Mouse (Mus musculus) brain, embryonic 14.5 days (tissue): ENCODE data around the gene Ccl4.

Experiments used
- CTCF ChIP-seq: fragments of 200-500 bp; IDR thresholded peaks from 2 replicates; pipeline ENCODE4 v1.5.1; 2012; ENCODE audit warnings: inconsistent platforms, mild to moderate bottlenecking, moderate library complexity, borderline replicate concordance; ENCODE audit not compliant: insufficient read depth, insufficient read length; ENCODE audit errors: extremely low read depth
- POLR2A ChIP-seq: fragments of 200-500 bp; IDR thresholded peaks from 2 replicates; pipeline ENCODE4 v1.6.1; 2012; ENCODE audit warnings: mild to moderate bottlenecking, inconsistent platforms, borderline replicate concordance; ENCODE audit not compliant: poor library complexity, insufficient read depth, insufficient read length, severe bottlenecking; ENCODE audit errors: extremely low read depth

DNA sequence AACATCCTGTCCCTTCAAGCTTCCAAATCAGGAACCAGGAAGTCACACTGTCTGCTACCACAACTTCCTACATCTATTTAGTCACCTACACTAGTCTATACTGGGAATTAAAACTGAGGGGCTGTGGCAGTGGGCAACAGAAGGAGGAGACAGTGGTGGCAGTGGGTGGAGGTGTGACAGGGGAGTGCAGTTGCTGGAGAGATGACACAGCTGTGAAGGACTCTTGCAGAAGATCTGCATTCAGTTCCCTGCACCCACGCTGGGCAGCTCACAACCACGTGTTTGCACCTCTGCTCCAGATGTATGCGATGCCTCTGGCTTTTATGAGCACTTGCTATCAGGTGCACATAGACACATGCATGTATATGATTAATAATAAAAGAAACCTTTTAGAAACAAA lies 4.9 kb upstream of the Ccl4 start:
- TF ChIP-seq POLR2A (no peak), CTCF (no peak)
